ENCODE assay signal across 9 mouse cellular contexts in the genomic region with DNA sequence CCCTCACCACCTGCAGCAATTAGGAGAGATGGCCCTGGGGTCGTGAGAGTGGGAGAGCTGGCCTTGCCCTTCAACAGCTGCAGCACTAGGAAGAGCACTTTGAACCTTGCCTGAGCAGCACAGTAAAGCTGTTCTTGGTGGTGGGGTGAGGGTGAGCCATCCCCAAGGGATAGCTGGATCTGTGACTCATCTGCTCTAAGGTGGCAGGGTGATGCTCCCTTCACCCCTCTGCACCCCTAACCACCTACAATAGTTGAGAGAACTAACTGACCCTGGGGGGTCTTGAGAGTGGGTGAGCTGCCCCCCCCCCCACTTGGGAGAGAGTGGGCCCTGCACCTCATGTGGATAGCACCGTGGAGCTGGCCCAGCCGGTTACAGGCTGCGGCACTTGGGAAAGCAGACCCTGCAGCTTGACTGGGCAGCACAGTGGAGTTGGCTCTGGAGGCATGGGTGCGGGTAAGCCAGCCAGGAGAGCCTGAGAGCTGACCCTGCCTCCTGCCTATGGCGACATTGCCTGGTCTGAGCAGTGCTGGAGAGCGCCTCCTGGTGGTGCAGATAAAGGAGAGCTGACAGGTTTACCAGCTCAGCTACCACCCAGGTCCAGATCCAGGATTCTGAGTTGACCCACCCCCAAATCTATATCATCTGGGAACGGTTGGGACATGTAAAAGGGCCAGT. TPM values are rescaled to one million over a fixed set of nuclear protein-coding genes. Genes with fewer than 3 reads are reported as not detected.
DNase-seq lines count a peak whose midpoint lies in the region; ATAC-seq and TF ChIP-seq lines count a peak whose summit lies in the region.
"Had no signal": no experiment of that assay in that cellular context is flagged by ENCODE, and none has a peak within 500 bp of the region (broad histone marks: within the 10 kb centered on the region; RNA-seq: fewer than 3 reads in every experiment).

No protein-coding gene starts in this region.

- DNase-seq in heart, adult 18-20 months, result peak; percentile 15 to 28
- DNase-seq in cerebellum, postnatal 36 days, result peak; percentile 58 to 62
- DNase-seq in induced T-regulatory cell, adult 2 months (ENCODE audit: low read depth), result peak; percentile 33
- DNase-seq in urinary bladder, postnatal 36 days (ENCODE audit: low spot score in 2 of 2), result no peak

- no peaks in the 10 kb centered on the region for H3K4me1 ChIP-seq in heart, embryonic 11.5 days (ENCODE audit: control insufficient read depth, insufficient read depth, low read length)
- H3K4me1 ChIP-seq in ES-Bruce4 (ENCODE audit: control insufficient read depth, insufficient read depth, low read length), result peaks cover 4% of the 10 kb centered on the region
- no peaks in the 10 kb centered on the region for H3K4me1 ChIP-seq in lung, embryonic 16.5 days (replicated peaks; ENCODE audit: control insufficient read depth, insufficient read depth, low read length)
- H3K4me1 ChIP-seq in stomach, embryonic 16.5 days (ENCODE audit: control insufficient read depth, insufficient read depth, low read length), result no peaks in the 10 kb centered on the region

- H3K4me2 ChIP-seq in heart, embryonic 11.5 days, result no peak overlapping the region
- H3K4me2 ChIP-seq in lung, embryonic 16.5 days (ENCODE audit: low read depth, low read length), result no peak overlapping the region
- no peak overlapping the region for H3K4me2 ChIP-seq in stomach, embryonic 16.5 days (ENCODE audit: low read depth, low read length)
- H3K4me2 ChIP-seq: limb, embryonic 13.5 days had no signal

- ATAC-seq in heart, embryonic 11.5 days (replicated peaks; ENCODE audit: insufficient number of reproducible peaks, low FRiP score, low TSS enrichment), result no peak; the same call in 1 of the 2 replicates
- peak; percentile 54; the same call in 1 of the 2 replicates for ATAC-seq in lung, embryonic 16.5 days (ENCODE audit: low read depth)
- ATAC-seq in stomach, embryonic 16.5 days (ENCODE audit: insufficient read depth, low FRiP score), result peak; percentile 33; the same call in 1 of the 2 replicates

- TF ChIP-seq EP300 in ES-Bruce4 (IDR thresholded peaks at IDR 0.05; ENCODE audit: insufficient read depth, low read depth, low read length), result no peak

- peak; percentile 94 for TF ChIP-seq CTCF in ES-Bruce4 (IDR thresholded peaks at IDR 0.05; ENCODE audit: low read depth, low read length)

- no peak overlapping the region for H3K4me3 ChIP-seq in heart, embryonic 11.5 days (ENCODE audit: low read depth, low read length)
- no peak overlapping the region for H3K4me3 ChIP-seq in ES-Bruce4 (ENCODE audit: low read depth, low read length)
- H3K4me3 ChIP-seq in lung, embryonic 16.5 days (ENCODE audit: low read length), result no peak overlapping the region
- no peak overlapping the region for H3K4me3 ChIP-seq in stomach, embryonic 16.5 days (replicated peaks; ENCODE audit: low read length)
- H3K4me3 ChIP-seq: limb, embryonic 13.5 days had no signal

- no peak for TF ChIP-seq POLR2A in ES-Bruce4 (IDR thresholded peaks at IDR 0.05; ENCODE audit: insufficient read depth, low read length)

- WGBS in heart, embryonic 11.5 days (ENCODE audit: insufficient replicate concordance), result 31% methylated on average over 8 of the region's 8 CpGs
- WGBS in lung, embryonic 16.5 days, result 34% methylated on average over 8 of the region's 8 CpGs
- 35% methylated on average over 8 of the region's 8 CpGs for WGBS in stomach, embryonic 16.5 days

- no peaks in the 10 kb centered on the region for H3K9me3 ChIP-seq in heart, embryonic 11.5 days (replicated peaks; ENCODE audit: control insufficient read depth, low read length)
- H3K9me3 ChIP-seq in ES-Bruce4 (replicated peaks; ENCODE audit: control insufficient read depth, insufficient read depth, low read length, poor library complexity, severe bottlenecking), result no peaks in the 10 kb centered on the region
- H3K9me3 ChIP-seq in lung, embryonic 16.5 days (ENCODE audit: control insufficient read depth, low read length), result no peaks in the 10 kb centered on the region
- no peaks in the 10 kb centered on the region for H3K9me3 ChIP-seq in stomach, embryonic 16.5 days (replicated peaks; ENCODE audit: control insufficient read depth, low read length)
- H3K9me3 ChIP-seq: limb, embryonic 13.5 days had no signal

- H3K36me3 ChIP-seq in heart, embryonic 11.5 days (ENCODE audit: control insufficient read depth, insufficient read depth, low read length), result no peaks in the 10 kb centered on the region
- H3K36me3 ChIP-seq in ES-Bruce4 (ENCODE audit: control insufficient read depth, insufficient read depth, low read length, poor library complexity, severe bottlenecking), result no peaks in the 10 kb centered on the region
- no peaks in the 10 kb centered on the region for H3K36me3 ChIP-seq in lung, embryonic 16.5 days (ENCODE audit: control insufficient read depth, insufficient read depth, low read length)
- no peaks in the 10 kb centered on the region for H3K36me3 ChIP-seq in stomach, embryonic 16.5 days (ENCODE audit: control insufficient read depth, insufficient read depth, low read length)
- H3K36me3 ChIP-seq: limb, embryonic 13.5 days had no signal

- no peak overlapping the region for H3K27ac ChIP-seq in heart, embryonic 11.5 days (ENCODE audit: low read depth, low read length)
- H3K27ac ChIP-seq in ES-Bruce4 (ENCODE audit: insufficient read depth, low read length), result no peak overlapping the region
- H3K27ac ChIP-seq in lung, embryonic 16.5 days (ENCODE audit: low read length), result no peak overlapping the region
- no peak overlapping the region for H3K27ac ChIP-seq in stomach, embryonic 16.5 days (ENCODE audit: low read length)
- H3K27ac ChIP-seq: limb, embryonic 13.5 days had no signal

- H3K9ac ChIP-seq in heart, embryonic 11.5 days (ENCODE audit: low read depth, low read length), result no peak overlapping the region
- no peak overlapping the region for H3K9ac ChIP-seq in ES-Bruce4 (ENCODE audit: low read depth, poor library complexity, severe bottlenecking)
- no peak overlapping the region for H3K9ac ChIP-seq in lung, embryonic 16.5 days (ENCODE audit: low read length)
- H3K9ac ChIP-seq in stomach, embryonic 16.5 days (ENCODE audit: low read length), result no peak overlapping the region
- H3K9ac ChIP-seq: limb, embryonic 13.5 days had no signal

- no peaks in the 10 kb centered on the region for H3K27me3 ChIP-seq in heart, embryonic 11.5 days (ENCODE audit: control insufficient read depth, insufficient read depth, low read length)
- no peaks in the 10 kb centered on the region for H3K27me3 ChIP-seq in ES-Bruce4 (ENCODE audit: control insufficient read depth, insufficient read depth, low read length, poor library complexity, severe bottlenecking)
- no peaks in the 10 kb centered on the region for H3K27me3 ChIP-seq in lung, embryonic 16.5 days (ENCODE audit: control insufficient read depth, insufficient read depth, low read depth, low read length)
- H3K27me3 ChIP-seq in stomach, embryonic 16.5 days (ENCODE audit: control insufficient read depth, insufficient read depth, low read length), result no peaks in the 10 kb centered on the region
- H3K27me3 ChIP-seq: limb, embryonic 13.5 days had no signal

RNA-seq across cellular contexts. Expression of a gene that starts 12.1 kb away (rescaled TPM):
- total RNA-seq in heart, adult 18-20 months (2021), result 1 to 10 TPM; 1.3 to 1.6 TPM
- 23.2 and 25.1 TPM in 2 replicates for polyA plus RNA-seq in heart, embryonic 11.5 days (2014; fragmentation: Nextera tagmentation; extraction: Ambion mirVana)
- 3.8 and 4.9 TPM in 2 replicates for polyA plus RNA-seq in ES-Bruce4 (2011; ENCODE audit: insufficient read depth, insufficient read length, low read depth, missing spikeins)
- polyA plus RNA-seq in lung, embryonic 16.5 days (2015; fragmentation: Nextera tagmentation; extraction: Ambion mirVana), result 19.6 and 20.0 TPM in 2 replicates
- 9.9 and 11.0 TPM in 2 replicates for polyA plus RNA-seq in stomach, embryonic 16.5 days (2015; fragmentation: Nextera tagmentation; extraction: Ambion mirVana)

RNA-seq across cellular contexts. Expression of a gene that starts 42.4 kb away (rescaled TPM):
- total RNA-seq in heart, adult 18-20 months (2021), result 1 to 10 TPM; 3.8 to 4.2 TPM
- polyA plus RNA-seq in heart, embryonic 11.5 days (2014; fragmentation: Nextera tagmentation; extraction: Ambion mirVana), result 1.3 and 1.6 TPM in 2 replicates
- not detected in 2 replicates for polyA plus RNA-seq in ES-Bruce4 (2011; ENCODE audit: insufficient read depth, insufficient read length, low read depth, missing spikeins)
- polyA plus RNA-seq in lung, embryonic 16.5 days (2015; fragmentation: Nextera tagmentation; extraction: Ambion mirVana), result 3.4 and 4.1 TPM in 2 replicates
- 13.8 TPM in 2 replicates for polyA plus RNA-seq in stomach, embryonic 16.5 days (2015; fragmentation: Nextera tagmentation; extraction: Ambion mirVana)

Comparison
In these comparisons a context has a peak if more than half of its experiments do, and no peak if none do; other contexts are left out.
1. DNase-seq: peak in heart, adult 18-20 months (2 of 2), cerebellum, postnatal 36 days (2 of 2) and induced T-regulatory cell, adult 2 months (single experiment); none in urinary bladder, postnatal 36 days (0 of 2).